In genomic region chr4:126741448-126741847, GRCm38 (mm10) we compare ENCODE assay signal across 9 mouse cellular contexts. TPM values are rescaled to one million over a fixed set of nuclear protein-coding genes. Genes with fewer than 3 reads are reported as not detected.
DNase-seq lines count a peak whose midpoint lies in the region; ATAC-seq and TF ChIP-seq lines count a peak whose summit lies in the region.
"Had no signal": no experiment of that assay in that cellular context is flagged by ENCODE, and none has a peak within 500 bp of the region (broad histone marks: within the 10 kb centered on the region; RNA-seq: fewer than 3 reads in every experiment).

No protein-coding gene starts in this region.

- TF ChIP-seq POLR2A in CH12.LX (IDR thresholded peaks at IDR 0.05; ENCODE audit: low read depth, low read length) = no peak

- H3K9me3 ChIP-seq in CH12.LX (replicated peaks; ENCODE audit: low read length) = no peaks in the 10 kb centered on the region
- H3K9me3 ChIP-seq in heart, embryonic 14.5 days (ENCODE audit: control insufficient read depth, low read length) = no peaks in the 10 kb centered on the region
- no peaks in the 10 kb centered on the region for H3K9me3 ChIP-seq in liver, embryonic 13.5 days (replicated peaks)
- no peaks in the 10 kb centered on the region for H3K9me3 ChIP-seq in neural tube, embryonic 11.5 days (ENCODE audit: control insufficient read depth, low read length)
- no peaks in the 10 kb centered on the region for H3K9me3 ChIP-seq in stomach, postnatal 0 days (ENCODE audit: control insufficient read depth, low read length)
- H3K9me3 ChIP-seq: hindbrain, embryonic 15.5 days had no signal

- WGBS in heart, embryonic 14.5 days = 2% methylated on average over 12 of the region's 12 CpGs
- WGBS in liver, embryonic 13.5 days (ENCODE audit: insufficient replicate concordance) = 7% methylated on average over 12 of the region's 12 CpGs
- WGBS in neural tube, embryonic 11.5 days = 5% methylated on average over 12 of the region's 12 CpGs
- 6% methylated on average over 12 of the region's 12 CpGs for WGBS in stomach, postnatal 0 days

- H3K36me3 ChIP-seq in CH12.LX (replicated peaks in 1 of 2; ENCODE audit: control insufficient read depth in 1 of 2, insufficient read depth in 1 of 2, low read length in 1 of 2) = peaks cover 25 to 34% of the 10 kb centered on the region in 2 experiments
- H3K36me3 ChIP-seq in heart, embryonic 14.5 days (ENCODE audit: control insufficient read depth, insufficient read depth, low read length) = peaks cover 23% of the 10 kb centered on the region
- H3K36me3 ChIP-seq in liver, embryonic 13.5 days = peaks cover 24% of the 10 kb centered on the region
- peaks cover 4% of the 10 kb centered on the region for H3K36me3 ChIP-seq in neural tube, embryonic 11.5 days (ENCODE audit: control insufficient read depth, insufficient read depth, low read length)
- H3K36me3 ChIP-seq in stomach, postnatal 0 days (ENCODE audit: control insufficient read depth, insufficient read depth, low read length) = peaks cover 11% of the 10 kb centered on the region

- in situ Hi-C loops in CH12.LX (cut with MboI; ENCODE audit: low pct_ligation_motif_present, low pct_unique_long_range_greater_than_20kb, low sequenced_read_pairs) = no loop called here

- no peak overlapping the region for H3K4me3 ChIP-seq in CH12.LX (replicated peaks in 1 of 3; ENCODE audit: low read depth in 2 of 3, low read length in 2 of 3, poor library complexity in 1 of 3)
- no peak overlapping the region for H3K4me3 ChIP-seq in heart, embryonic 14.5 days (ENCODE audit: control insufficient read depth in 1 of 2, insufficient read depth in 1 of 2, low read depth in 1 of 2, low read length in 2 of 2)
- no peak overlapping the region for H3K4me3 ChIP-seq in liver, embryonic 13.5 days (replicated peaks)
- H3K4me3 ChIP-seq in neural tube, embryonic 11.5 days (ENCODE audit: low read depth, low read length) = no peak overlapping the region
- H3K4me3 ChIP-seq in stomach, postnatal 0 days (ENCODE audit: low read depth, low read length) = no peak overlapping the region
- H3K4me3 ChIP-seq: hindbrain, embryonic 15.5 days had no signal

- peak; percentile 86 for TF ChIP-seq RAD21 in CH12.LX (IDR thresholded peaks at IDR 0.05; ENCODE audit: low read depth, low read length)

- peak; percentile 79 for DNase-seq in CH12.LX (ENCODE audit: extremely low read depth)
- peak; percentile 56 for DNase-seq in brain, embryonic 18.5 days (ENCODE audit: low read depth, low spot score)
- peak; percentile 32 for DNase-seq in fibroblast of lung, adult 2 months (ENCODE audit: low read depth)
- DNase-seq in kidney, postnatal 14 days = peak; percentile 84
- peak; percentile 57 for DNase-seq in liver, embryonic 13.5 days
- DNase-seq in neural tube, embryonic 11.5 days (ENCODE audit: low spot score) = peak; percentile 87
- peak; percentile 77 for DNase-seq in stomach, postnatal 0 days (ENCODE audit: low spot score)

- H3K79me2 ChIP-seq in CH12.LX (replicated peaks; ENCODE audit: control insufficient read depth, extremely low read depth, insufficient read depth, poor library complexity, severe bottlenecking) = no peaks in the 10 kb centered on the region

- H3K4me1 ChIP-seq in CH12.LX (ENCODE audit: control insufficient read depth in 1 of 2, insufficient read depth in 2 of 2) = 0 out of 4 replicates have a peak, but pooled peaks cover 0 to 4% of the 10 kb centered on the region in 2 experiments
- H3K4me1 ChIP-seq in heart, embryonic 14.5 days (ENCODE audit: control insufficient read depth in 2 of 2, insufficient read depth in 2 of 2, low read length in 2 of 2) = 0 out of 4 replicates have a peak, but pooled peaks cover 0 to 3% of the 10 kb centered on the region in 2 experiments
- 0 out of 2 replicates have a peak, but pooled peaks cover 4% of the 10 kb centered on the region for H3K4me1 ChIP-seq in liver, embryonic 13.5 days (replicated peaks)
- H3K4me1 ChIP-seq in neural tube, embryonic 11.5 days (ENCODE audit: control insufficient read depth, insufficient read depth, low read length) = 0 out of 2 replicates have a peak, but pooled peaks cover 4% of the 10 kb centered on the region
- no peaks in the 10 kb centered on the region for H3K4me1 ChIP-seq in stomach, postnatal 0 days (replicated peaks; ENCODE audit: control insufficient read depth, insufficient read depth)
- H3K4me1 ChIP-seq: hindbrain, embryonic 15.5 days had no signal

- H3K9ac ChIP-seq in CH12.LX (ENCODE audit: insufficient read depth, low read depth) = no peak overlapping the region
- peak overlapping the region; percentile 42; the same call in 1 of the 2 replicates for H3K9ac ChIP-seq in heart, embryonic 14.5 days (ENCODE audit: low read length)
- H3K9ac ChIP-seq in liver, embryonic 13.5 days = no peak overlapping the region
- H3K9ac ChIP-seq in neural tube, embryonic 11.5 days (ENCODE audit: low read length) = peak overlapping the region; percentile 26; the same call in 1 of the 2 replicates
- no peak overlapping the region for H3K9ac ChIP-seq in stomach, postnatal 0 days (ENCODE audit: low read length)
- H3K9ac ChIP-seq: hindbrain, embryonic 15.5 days had no signal

- TF ChIP-seq CTCF in CH12.LX (conservative IDR thresholded peaks at IDR 0.05 in 1 of 2, IDR thresholded peaks at IDR 0.05 in 1 of 2; ENCODE audit: low read depth in 2 of 2, low read length in 2 of 2) = peak; percentile 64 to 91
- TF ChIP-seq CTCF in stomach, postnatal 0 days (IDR thresholded peaks at IDR 0.05; ENCODE audit: low read depth) = peak; percentile 94

- no peak overlapping the region for H3K4me2 ChIP-seq in CH12.LX (ENCODE audit: insufficient read depth, low read depth, poor library complexity, severe bottlenecking)
- peak overlapping the region; percentile 48 for H3K4me2 ChIP-seq in heart, embryonic 14.5 days (ENCODE audit: low read length)
- H3K4me2 ChIP-seq in liver, embryonic 13.5 days = peak overlapping the region; percentile 26
- H3K4me2 ChIP-seq in neural tube, embryonic 11.5 days (ENCODE audit: low read depth) = 0 out of 2 replicates have a peak overlapping the region, but pooled peaks have one; percentile 5
- H3K4me2 ChIP-seq in stomach, postnatal 0 days (replicated peaks; ENCODE audit: low read depth) = no peak overlapping the region
- H3K4me2 ChIP-seq: hindbrain, embryonic 15.5 days had no signal

- no peaks in the 10 kb centered on the region for H3K27me3 ChIP-seq in CH12.LX (replicated peaks)
- H3K27me3 ChIP-seq in heart, embryonic 14.5 days (ENCODE audit: control insufficient read depth, insufficient read depth, low read length) = peaks cover 24% of the 10 kb centered on the region
- H3K27me3 ChIP-seq in liver, embryonic 13.5 days = peaks cover 37% of the 10 kb centered on the region
- peaks cover 28% of the 10 kb centered on the region for H3K27me3 ChIP-seq in neural tube, embryonic 11.5 days (ENCODE audit: control insufficient read depth, insufficient read depth, low read length)
- H3K27me3 ChIP-seq in stomach, postnatal 0 days (ENCODE audit: control insufficient read depth, insufficient read depth, low read length) = no peaks in the 10 kb centered on the region

- H3K27ac ChIP-seq in CH12.LX (ENCODE audit: insufficient read depth, low read depth) = no peak overlapping the region
- H3K27ac ChIP-seq in heart, embryonic 14.5 days (replicated peaks in 1 of 2; ENCODE audit: control insufficient read depth in 1 of 2, insufficient read depth in 1 of 2, low read depth in 2 of 2, low read length in 2 of 2) = no peak overlapping the region
- no peak overlapping the region for H3K27ac ChIP-seq in liver, embryonic 13.5 days
- H3K27ac ChIP-seq in neural tube, embryonic 11.5 days (ENCODE audit: low read depth, low read length) = no peak overlapping the region
- no peak overlapping the region for H3K27ac ChIP-seq in stomach, postnatal 0 days (replicated peaks)
- H3K27ac ChIP-seq: hindbrain, embryonic 15.5 days had no signal

- dilution Hi-C loops in CH12.LX (cut with MboI; ENCODE audit: extremely low pct_ligation_motif_present, extremely low pct_unique_long_range_greater_than_20kb, low sequenced_read_pairs) = no loop called here

- no peak for ATAC-seq in heart, embryonic 14.5 days (ENCODE audit: insufficient number of reproducible peaks, insufficient read depth, low FRiP score, low read depth)
- peak; percentile 37; the same call in 1 of the 2 replicates for ATAC-seq in liver, embryonic 13.5 days (ENCODE audit: low read depth)
- ATAC-seq in neural tube, embryonic 11.5 days (ENCODE audit: insufficient read depth, low FRiP score, low TSS enrichment) = 0 out of 2 replicates have a peak, but pooled peaks have one; percentile 13
- ATAC-seq in stomach, postnatal 0 days (ENCODE audit: low FRiP score, low TSS enrichment) = 0 out of 2 replicates have a peak, but pooled peaks have one; percentile 43

- TF ChIP-seq EP300 in CH12.LX (IDR thresholded peaks at IDR 0.05; ENCODE audit: low read length) = no peak
- no peak for TF ChIP-seq EP300 in stomach, postnatal 0 days (optimal IDR thresholded peaks at IDR 0.05)

RNA-seq across cellular contexts. Expression of gene Tfap2e, which starts 5.4 kb away (rescaled TPM):
- total RNA-seq in CH12.LX (2012; rRNA removed) = not detected in 2 replicates
- not detected in 2 replicates for total RNA-seq in CH12.LX (2014; rRNA removed)
- not detected in 2 replicates for polyA plus RNA-seq in CH12.LX (2012; ENCODE audit: insufficient read length, low read depth)
- polyA plus RNA-seq in heart, embryonic 14.5 days (2014; fragmentation: Nextera tagmentation; extraction: Ambion mirVana) = 0.09 TPM in 1 of 2 replicates, not detected in the other
- not detected in 2 replicates for polyA plus RNA-seq in liver, embryonic 13.5 days (2015; fragmentation: Nextera tagmentation; extraction: Ambion mirVana)
- 0.11 TPM in 2 replicates for polyA plus RNA-seq in neural tube, embryonic 11.5 days (2014; fragmentation: Nextera tagmentation; extraction: Ambion mirVana)
- 0.80 and 1.0 TPM in 2 replicates for polyA plus RNA-seq in stomach, postnatal 0 days (2015; fragmentation: Nextera tagmentation; extraction: Ambion mirVana)

RNA-seq across cellular contexts. Expression of gene Ncdn, which starts 11.8 kb away (rescaled TPM):
- total RNA-seq in CH12.LX (2012; rRNA removed) (30.6 and 37.1 TPM in 2 replicates), CH12.LX (2014; rRNA removed) (18.6 and 18.7 TPM in 2 replicates)
- 36.3 and 41.2 TPM in 2 replicates for polyA plus RNA-seq in CH12.LX (2012; ENCODE audit: insufficient read length, low read depth)
- 19.0 and 20.2 TPM in 2 replicates for polyA plus RNA-seq in heart, embryonic 14.5 days (2014; fragmentation: Nextera tagmentation; extraction: Ambion mirVana)
- 8.8 and 10.5 TPM in 2 replicates for polyA plus RNA-seq in liver, embryonic 13.5 days (2015; fragmentation: Nextera tagmentation; extraction: Ambion mirVana)
- 39.8 and 41.9 TPM in 2 replicates for polyA plus RNA-seq in neural tube, embryonic 11.5 days (2014; fragmentation: Nextera tagmentation; extraction: Ambion mirVana)
- polyA plus RNA-seq in stomach, postnatal 0 days (2015; fragmentation: Nextera tagmentation; extraction: Ambion mirVana) = 13.4 and 14.5 TPM in 2 replicates

RNA-seq across cellular contexts. Expression of gene AU040320, which starts 11.9 kb away (rescaled TPM):
- total RNA-seq in CH12.LX (2012; rRNA removed) = 12.7 and 17.0 TPM in 2 replicates
- total RNA-seq in CH12.LX (2014; rRNA removed) = 3.0 and 3.1 TPM in 2 replicates
- 14.7 and 15.2 TPM in 2 replicates for polyA plus RNA-seq in CH12.LX (2012; ENCODE audit: insufficient read length, low read depth)
- polyA plus RNA-seq in heart, embryonic 14.5 days (2014; fragmentation: Nextera tagmentation; extraction: Ambion mirVana) = 22.3 and 23.0 TPM in 2 replicates
- polyA plus RNA-seq in liver, embryonic 13.5 days (2015; fragmentation: Nextera tagmentation; extraction: Ambion mirVana) = 6.4 and 7.6 TPM in 2 replicates
- polyA plus RNA-seq in neural tube, embryonic 11.5 days (2014; fragmentation: Nextera tagmentation; extraction: Ambion mirVana) = 32.4 and 34.2 TPM in 2 replicates
- 18.2 and 20.2 TPM in 2 replicates for polyA plus RNA-seq in stomach, postnatal 0 days (2015; fragmentation: Nextera tagmentation; extraction: Ambion mirVana)

Comparison
In these comparisons a context has a peak if more than half of its experiments do, and no peak if none do; other contexts are left out.
1. DNase-seq: peak in every context shown above with its lines; median percentile 87 in neural tube, embryonic 11.5 days; 84 in kidney, postnatal 14 days; 79 in CH12.LX; 77 in stomach, postnatal 0 days; 57 in liver, embryonic 13.5 days; 56 in brain, embryonic 18.5 days; 32 in fibroblast of lung, adult 2 months.
2. H3K4me2 ChIP-seq: peak in heart, embryonic 14.5 days (single experiment), liver, embryonic 13.5 days (single experiment) and neural tube, embryonic 11.5 days (single experiment); none in CH12.LX (single experiment) and stomach, postnatal 0 days (single experiment).
3. H3K9ac ChIP-seq: peak in heart, embryonic 14.5 days (single experiment) and neural tube, embryonic 11.5 days (single experiment); none in CH12.LX (single experiment), liver, embryonic 13.5 days (single experiment) and stomach, postnatal 0 days (single experiment).